Mouse (Mus musculus) forebrain, embryonic 14.5 days (tissue): ENCODE results near the gene Gm13199. TPM values are rescaled to one million over a fixed set of nuclear protein-coding genes. Genes with fewer than 3 reads are reported as not detected.
A peak's percentile ranks its signal among the peaks of the same experiment; 100 is the strongest.

Experiments
- ATAC-seq: fragments of 200-750 bp; cut with Nextera tagmentation; 2 replicates; pipeline ENCODE4 v1.8.0; 2017; ENCODE audit warnings: mild to moderate bottlenecking, moderate library complexity
- DNase-seq: peaks from one replicate; pipeline ENCODE4 v3.0.0-alpha.2; 2015; ENCODE audit warnings: low spot score
- H3K27ac ChIP-seq: fragments of 300-500 bp; sonication (generic); 2 replicates; pipeline ENCODE4 v1.5.1; 2014; ENCODE audit warnings: low read depth, mild to moderate bottlenecking, control low read depth, low read length, moderate library complexity
- H3K27me3 ChIP-seq: fragments of 300-500 bp; sonication (generic); replicated peaks from 2 replicates; pipeline ENCODE4 v1.6.1; 2014; ENCODE audit warnings: low read length, control low read depth, mixed read lengths; ENCODE audit not compliant: control insufficient read depth, insufficient read depth
- H3K36me3 ChIP-seq: fragments of 300-500 bp; sonication (generic); 2 replicates; pipeline ENCODE4 v1.6.1; 2014; ENCODE audit warnings: low read length, control low read depth; ENCODE audit not compliant: control insufficient read depth, insufficient read depth
- H3K4me1 ChIP-seq: fragments of 300-500 bp; sonication (generic); 2 replicates; pipeline ENCODE4 v1.6.1; 2014; ENCODE audit warnings: antibody characterized with exemption, low read length, control low read depth; ENCODE audit not compliant: control insufficient read depth, insufficient read depth
- H3K4me2 ChIP-seq: fragments of 300-500 bp; sonication (generic); 2 replicates; pipeline ENCODE4 v1.6.1; 2014; ENCODE audit warnings: mild to moderate bottlenecking, control low read depth, low read length
- H3K4me3 ChIP-seq: fragments of 300-500 bp; sonication (generic); 2 replicates; pipeline ENCODE4 v1.5.1; 2014; ENCODE audit warnings: low read depth, low read length, control low read depth
- H3K9ac ChIP-seq: fragments of 300-500 bp; sonication (generic); 2 replicates; pipeline ENCODE4 v1.6.1; 2014; ENCODE audit warnings: mild to moderate bottlenecking, low read length, control low read depth, moderate library complexity
- H3K9me3 ChIP-seq: fragments of 300-500 bp; sonication (generic); replicated peaks from 2 replicates; pipeline ENCODE4 v1.6.1; 2016; ENCODE audit warnings: low read length, control low read depth, mixed read lengths; ENCODE audit not compliant: control insufficient read depth
- WGBS: fragments of 180-500 bp; shearing (Covaris S2); extraction: QIAGEN DNeasy Blood & Tissue Kit; methylation state at CpG from one replicate; pipeline ENCODE4 v1.1.7; 2014; 5-methylcytosine and 5-hydroxymethylcytosine counted together
- polyA plus RNA-seq: library from polyadenylated mRNA; unstranded; fragments of >200 nt; fragmentation: Nextera tagmentation; extraction: Ambion mirVana; gene quantifications from 2 replicates; pipeline ENCODE4 v1.2.1, GENCODE M21; 2014

Gm13199 gene
- polyA plus RNA-seq = 0.63 and 0.85 TPM in 2 replicates

- Histone ChIP-seq H3K4me1 (no peaks in the 10 kb centered on the region), H3K4me2 (no peak within 1 kb of the TSS), H3K9ac (no peak within 1 kb of the TSS), H3K27ac (no peak within 1 kb of the TSS), H3K9me3 (no peaks in the 10 kb centered on the region), H3K4me3 (no peak within 1 kb of the TSS), H3K36me3 (peaks cover 70% of the 10 kb centered on the region), H3K27me3 (no peaks in the 10 kb centered on the region)
- ATAC-seq = no peak
- 88% methylated on average over 3 of the region's 3 CpGs for WGBS
- DNase-seq = no peak
These were observed at the start of gene Gm13199 for GRCm38 (mm10) chr2:5862834-5863233. Gene Gm13199, minus strand, starts transcription at chr2:5862934.

- ATAC-seq = no peak
These were observed 48.7 kb upstream of the Gm13199 start for GRCm38 (mm10) chr2:5911282-5911965.

DNA sequence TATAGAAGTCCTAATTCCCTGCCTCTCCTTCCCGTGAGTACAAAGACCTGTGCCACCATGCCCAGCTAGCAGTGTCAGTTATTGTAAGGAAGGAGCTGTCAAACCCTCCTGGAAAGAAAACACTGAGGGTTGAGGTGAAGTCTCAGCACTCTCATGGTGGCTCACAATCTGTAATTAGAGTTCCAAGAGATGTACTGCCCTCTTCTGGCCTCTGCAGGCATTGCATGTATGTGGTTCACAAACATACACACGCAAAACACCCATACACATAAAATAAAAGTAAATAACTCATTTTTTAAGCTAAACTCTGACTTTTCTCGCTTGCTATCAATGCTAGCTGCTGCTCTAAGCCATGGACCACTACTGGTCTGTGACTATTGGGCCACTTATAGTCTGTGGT lies 43.9 kb upstream of the Gm13199 start:
- no peak overlapping the region for H3K4me2 ChIP-seq
- H3K27me3 ChIP-seq = no peaks in the 10 kb centered on the region
- WGBS = 52% methylated on average over 3 of the region's 3 CpGs
- ATAC-seq = peak; percentile 48; the same call in 1 of the 2 replicates
- 0 out of 2 replicates have a peak overlapping the region, but pooled peaks have one; percentile 55 for H3K27ac ChIP-seq
- H3K9me3 ChIP-seq = no peaks in the 10 kb centered on the region
- H3K9ac ChIP-seq = no peak overlapping the region
- H3K4me3 ChIP-seq = no peak overlapping the region
- DNase-seq = peak; percentile 70
- H3K36me3 ChIP-seq = 0 out of 2 replicates have a peak, but pooled peaks cover 4% of the 10 kb centered on the region
- no peaks in the 10 kb centered on the region for H3K4me1 ChIP-seq

More at GRCm38 (mm10) chr2:5911282-5911965, 48.7 kb upstream of the Gm13199 start:
- H3K4me2 ChIP-seq = no peak overlapping the region
- no peak overlapping the region for H3K4me3 ChIP-seq
- H3K9ac ChIP-seq = no peak overlapping the region
- DNase-seq = peak; percentile 47
- WGBS = 69% methylated on average over 16 of the region's 16 CpGs
- H3K27ac ChIP-seq = no peak overlapping the region; the same call in 1 of the 2 replicates
- no peaks in the 10 kb centered on the region for H3K27me3 ChIP-seq
- H3K4me1 ChIP-seq = no peaks in the 10 kb centered on the region
- 0 out of 2 replicates have a peak, but pooled peaks cover 2% of the 10 kb centered on the region for H3K36me3 ChIP-seq
- H3K9me3 ChIP-seq = no peaks in the 10 kb centered on the region

GRCm38 (mm10) chr2:5906092-5906491 lies 43.4 kb upstream of the Gm13199 start:
- no peak overlapping the region for H3K4me3 ChIP-seq
- no peaks in the 10 kb centered on the region for H3K4me1 ChIP-seq
- 30% methylated on average over 5 of the region's 5 CpGs for WGBS
- H3K27me3 ChIP-seq = no peaks in the 10 kb centered on the region
- no peak overlapping the region for H3K9ac ChIP-seq
- H3K9me3 ChIP-seq = no peaks in the 10 kb centered on the region
- H3K36me3 ChIP-seq = 0 out of 2 replicates have a peak, but pooled peaks cover 4% of the 10 kb centered on the region
- no peak overlapping the region for H3K27ac ChIP-seq
- peak; percentile 77; the same call in 1 of the 2 replicates for ATAC-seq
- peak; percentile 76 for DNase-seq
- no peak overlapping the region for H3K4me2 ChIP-seq

DNA sequence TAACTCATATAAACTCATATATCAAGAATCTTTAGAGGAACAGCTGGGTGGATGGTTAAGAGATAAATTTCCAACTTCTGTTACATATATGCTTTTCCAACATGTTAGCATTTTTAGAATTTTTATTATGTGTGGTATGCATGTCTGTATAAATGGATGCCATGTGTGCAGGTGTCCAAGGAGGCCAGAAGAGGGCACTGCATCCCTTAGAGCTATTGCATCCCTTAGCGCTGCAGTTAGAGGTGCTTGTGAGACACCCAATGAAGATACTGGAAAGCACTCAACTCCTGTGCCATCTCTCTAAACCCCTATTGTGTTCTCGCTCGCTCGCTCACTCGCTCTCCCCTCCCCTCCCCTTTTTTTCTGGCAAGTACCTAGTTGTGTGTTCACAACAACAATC lies 37.4 kb upstream of the Gm13199 start:
- Histone ChIP-seq H3K36me3 (0 out of 2 replicates have a peak, but pooled peaks cover 4% of the 10 kb centered on the region), H3K27me3 (no peaks in the 10 kb centered on the region), H3K4me1 (no peaks in the 10 kb centered on the region), H3K9me3 (no peaks in the 10 kb centered on the region), H3K4me3 (no peak overlapping the region), H3K9ac (no peak overlapping the region), H3K4me2 (no peak overlapping the region), H3K27ac (no peak overlapping the region)
- ATAC-seq (no peak), DNase-seq (peak; percentile 60)
- WGBS = 32% methylated on average over 5 of the region's 5 CpGs

- H3K4me2 ChIP-seq = peak within 1 kb of the TSS; percentile 53
- no peaks in the 10 kb centered on the region for H3K9me3 ChIP-seq
- H3K27ac ChIP-seq = peak within 1 kb of the TSS; percentile 65; the same call in 1 of the 2 replicates
- ATAC-seq (peak; percentile 99), DNase-seq (peak; percentile 98)
- peaks cover 9% of the 10 kb centered on the region; the same call in 1 of the 2 replicates for H3K4me1 ChIP-seq
- peaks cover 16% of the 10 kb centered on the region for H3K36me3 ChIP-seq
- peak within 1 kb of the TSS; percentile 89 for H3K4me3 ChIP-seq
- H3K9ac ChIP-seq = peak within 1 kb of the TSS; percentile 92
- WGBS = under 1% methylated on average over 59 of the region's 62 CpGs
- H3K27me3 ChIP-seq = no peaks in the 10 kb centered on the region
These were observed 32.3 kb upstream of the Gm13199 start, which contains the start of gene Sec61a2 for GRCm38 (mm10) chr2:5894843-5895570. Gene Sec61a2, minus strand, starts transcription at chr2:5895432.

DNA sequence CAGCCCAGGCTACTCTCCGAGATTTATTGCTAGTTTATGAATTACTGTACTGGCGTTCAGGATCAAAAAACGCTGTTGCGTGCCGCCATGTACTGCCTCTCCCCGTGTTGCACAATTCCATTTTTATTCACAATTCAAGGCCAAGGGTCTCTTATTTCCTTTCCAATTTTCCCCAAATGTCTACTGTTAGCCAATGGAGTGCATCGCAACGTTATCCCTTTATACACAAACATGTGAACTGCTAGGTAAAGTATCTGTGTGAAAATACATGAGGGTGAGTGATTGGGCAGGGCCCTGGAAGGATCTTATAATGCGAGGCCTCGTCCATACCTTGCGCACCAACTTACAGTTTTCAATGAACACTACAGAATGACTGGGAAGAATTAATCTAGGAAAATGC lies 31.6 kb upstream of the Gm13199 start:
- Histone ChIP-seq H3K4me3 (peak overlapping the region; percentile 89), H3K9ac (peak overlapping the region; percentile 92), H3K36me3 (peaks cover 20% of the 10 kb centered on the region), H3K27me3 (no peaks in the 10 kb centered on the region), H3K4me2 (peak overlapping the region; percentile 53), H3K9me3 (no peaks in the 10 kb centered on the region), H3K27ac (no peak overlapping the region), H3K4me1 (peaks cover 9% of the 10 kb centered on the region; the same call in 1 of the 2 replicates)
- ATAC-seq (no peak), DNase-seq (peak; percentile 9)
- 44% methylated on average over 11 of the region's 11 CpGs for WGBS

DNA sequence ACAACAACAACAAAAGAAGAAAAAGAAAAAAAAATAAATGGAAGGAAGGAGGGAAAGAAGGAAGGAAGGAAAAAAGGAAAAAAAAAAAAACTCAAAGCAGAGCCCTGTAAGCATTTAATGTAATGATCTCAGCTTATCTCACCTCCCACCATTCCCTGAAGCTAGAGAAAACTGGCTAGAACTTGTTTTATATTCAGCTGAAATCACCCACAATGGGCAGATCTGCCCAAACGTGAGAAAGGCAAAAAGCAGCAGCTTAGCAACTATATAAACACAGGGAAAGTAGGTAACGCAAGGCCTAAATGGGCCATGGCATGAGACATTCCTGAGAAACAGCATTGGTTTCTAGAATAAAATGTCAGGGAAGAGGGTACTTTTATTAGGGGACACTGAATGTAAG lies 26.7 kb upstream of the Gm13199 start:
- H3K9me3 ChIP-seq = no peaks in the 10 kb centered on the region
- WGBS = 74% methylated on average over 2 of the region's 2 CpGs
- no peak overlapping the region for H3K9ac ChIP-seq
- no peak overlapping the region for H3K4me2 ChIP-seq
- DNase-seq (no peak), ATAC-seq (no peak)
- no peaks in the 10 kb centered on the region for H3K27me3 ChIP-seq
- peaks cover 62% of the 10 kb centered on the region for H3K36me3 ChIP-seq
- no peak overlapping the region for H3K4me3 ChIP-seq
- H3K4me1 ChIP-seq = peaks cover 8% of the 10 kb centered on the region; the same call in 1 of the 2 replicates
- no peak overlapping the region for H3K27ac ChIP-seq
